Mouse (Mus musculus): ENCODE measurements around the gene Pex14.
A peak's percentile ranks its signal among the peaks of the same experiment; 100 is the strongest.
"Not testable (repeated sequence)": the region's sequence is repeated elsewhere in the genome, so short reads cannot be mapped to it uniquely, and the experiment has no call there.

The Pex14 gene

DNA sequence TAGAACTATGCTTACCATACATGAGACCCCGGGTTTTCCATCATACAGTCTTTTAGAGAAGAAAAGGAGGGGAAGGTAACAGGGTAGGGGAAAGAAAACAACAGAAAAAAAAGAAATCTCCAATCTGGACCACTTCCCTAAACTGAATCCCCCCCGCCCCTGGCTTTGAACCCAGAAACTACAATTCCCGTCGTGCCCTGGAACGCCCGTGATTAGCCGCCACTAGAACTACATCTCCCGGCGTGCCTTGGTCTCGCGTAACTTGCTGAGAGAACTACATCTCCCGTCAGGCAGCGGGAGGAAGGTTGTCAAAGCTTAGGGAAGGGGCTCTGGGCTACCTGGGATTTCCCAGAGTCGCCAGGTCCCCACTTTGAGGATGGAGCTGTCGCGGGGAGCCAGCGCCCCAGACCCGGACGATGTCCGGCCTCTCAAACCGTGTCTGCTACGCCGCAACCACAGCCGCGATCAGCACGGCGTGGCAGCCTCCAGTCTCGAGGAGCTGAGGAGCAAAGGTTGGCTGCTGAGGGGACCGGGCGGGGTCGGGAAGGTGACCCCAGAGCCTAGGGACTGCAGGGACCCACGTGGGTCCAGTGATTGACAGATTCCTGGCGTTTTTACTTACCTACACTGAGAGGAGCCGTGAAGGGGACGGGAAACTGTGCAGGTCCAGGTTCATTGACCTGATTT lies 4.3 kb upstream of the Pex14 start, which contains the start of gene Dffa:
Dffa (plus strand) TSS at position 272 of the 687 bp plus-strand sequence.
- peak; percentile 89 for DNase-seq (ENCODE audit: low read depth, low spot score)

DNA sequence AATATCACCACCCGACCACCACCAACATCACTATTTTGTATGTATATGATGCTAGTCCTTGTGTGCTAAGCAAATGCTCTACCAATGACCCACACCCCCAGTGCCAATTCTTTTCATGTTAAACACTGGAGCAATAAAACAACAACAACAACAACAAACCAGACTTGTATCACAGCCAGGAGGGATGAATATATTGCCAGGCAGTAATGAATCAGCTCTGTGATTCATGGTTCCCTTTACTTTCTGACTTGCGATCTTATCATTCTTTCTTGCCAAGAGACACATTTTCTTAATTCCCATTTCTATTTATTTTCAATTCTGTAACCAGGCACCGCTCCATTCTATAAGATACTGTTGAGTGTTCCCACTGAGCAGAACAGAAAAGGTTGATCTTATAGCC lies 1.8 kb upstream of the Pex14 start:
- peak; percentile 54 for DNase-seq (ENCODE audit: low read depth, low spot score)

DNA sequence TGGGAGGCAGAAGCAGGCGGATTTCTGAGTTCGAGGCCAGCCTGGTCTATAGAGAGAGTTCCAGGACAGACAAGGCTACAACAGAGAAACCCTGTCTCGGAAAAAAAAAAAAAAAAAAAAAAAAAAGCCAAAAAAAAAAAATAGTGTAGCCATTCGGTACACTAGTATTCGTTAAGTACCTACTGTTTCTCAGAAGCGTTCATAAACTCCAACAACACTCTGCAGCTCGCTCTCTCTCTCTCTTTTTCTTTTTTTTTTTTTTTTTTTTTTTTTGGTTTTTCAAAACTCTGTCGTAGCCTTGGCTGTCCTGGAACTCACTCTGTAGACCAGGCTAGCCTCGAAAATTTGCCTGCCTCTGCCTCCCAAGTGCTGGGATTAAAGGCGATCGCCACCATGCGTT lies 773 bp upstream of the Pex14 start:
- not testable (repeated sequence) for DNase-seq (ENCODE audit: low read depth, low spot score)

DNA sequence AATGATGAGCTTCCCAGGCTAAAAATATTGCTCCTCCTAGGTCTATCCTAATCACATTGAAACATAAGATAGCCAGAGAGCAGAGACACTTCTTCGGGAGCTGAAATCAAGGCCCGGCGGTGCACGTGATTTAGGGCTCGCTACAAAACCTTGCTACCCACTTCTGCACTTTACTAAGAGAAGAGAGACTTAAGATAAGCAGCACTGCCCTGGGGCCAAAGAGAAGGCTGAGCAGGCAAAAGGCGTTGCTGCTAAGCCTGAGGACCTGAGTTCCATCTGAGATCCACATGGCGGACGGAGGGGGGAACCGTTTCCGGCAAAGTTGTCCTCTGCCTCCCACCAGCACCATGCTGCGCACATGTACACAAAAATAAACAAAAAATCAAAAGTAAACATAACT lies 1.1 kb downstream of the Pex14 start:
- peak; percentile 43 for DNase-seq (ENCODE audit: low read depth, low spot score)

DNA sequence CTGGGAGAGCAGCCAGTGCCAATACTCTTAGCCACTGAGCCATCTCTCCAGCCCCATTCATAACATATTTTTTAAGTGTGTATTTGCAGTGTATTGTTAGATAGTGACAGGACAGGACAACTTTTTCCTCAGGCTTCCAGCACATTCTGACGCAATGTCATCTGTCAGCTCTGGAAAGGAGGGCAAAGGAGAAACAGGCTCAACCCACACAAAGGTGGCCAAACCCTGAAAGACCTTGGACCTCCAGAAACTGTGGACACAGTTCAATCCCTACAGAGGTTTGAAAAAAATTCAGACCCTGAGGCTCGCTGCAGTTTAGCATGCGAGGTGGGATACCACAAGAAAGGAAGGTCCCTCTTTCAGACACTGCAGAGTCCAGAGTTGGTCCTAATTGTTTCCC lies 1.7 kb downstream of the Pex14 start:
- peak; percentile 51 for DNase-seq (ENCODE audit: low read depth, low spot score)

DNA sequence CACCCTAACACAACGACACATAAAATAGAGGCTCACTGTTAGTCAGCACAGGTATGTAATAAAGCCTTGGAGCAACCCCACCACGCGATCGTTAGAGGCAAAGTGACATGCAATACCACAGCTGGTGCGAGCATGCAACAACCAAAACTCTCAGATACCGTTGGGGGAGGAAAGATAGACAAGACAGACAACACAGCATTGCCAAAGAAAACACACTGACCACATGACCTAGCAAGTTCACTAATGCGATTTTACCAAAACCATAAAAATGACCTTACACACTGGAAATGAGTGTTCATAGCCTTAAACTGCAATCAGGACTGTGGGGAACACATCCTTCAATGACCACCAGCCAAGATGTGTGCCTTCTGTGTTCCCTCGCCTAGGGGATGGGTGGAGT lies 8.3 kb downstream of the Pex14 start:
- DNase-seq (ENCODE audit: low read depth, low spot score) = no peak

DNA sequence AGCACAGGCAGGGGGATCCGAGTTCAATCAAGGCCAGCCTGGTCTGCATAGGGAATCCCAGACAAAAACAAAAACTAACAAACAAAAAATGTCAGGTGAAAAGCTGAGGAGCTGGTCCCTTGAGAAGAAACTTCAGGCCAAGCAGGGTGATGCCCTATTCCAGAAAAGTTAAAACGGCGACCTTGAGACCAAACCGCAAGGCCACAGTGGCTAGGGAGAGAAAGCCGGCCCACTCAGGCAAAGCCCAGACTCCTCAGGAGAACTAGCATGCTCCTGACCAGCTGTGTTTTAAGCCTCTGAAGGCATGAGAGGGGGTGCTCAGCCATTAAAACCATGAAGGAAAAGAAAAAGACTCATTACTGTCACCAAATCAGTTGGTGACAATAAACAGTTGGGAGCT lies 14.3 kb downstream of the Pex14 start:
- DNase-seq (ENCODE audit: low read depth, low spot score) = no peak

DNA sequence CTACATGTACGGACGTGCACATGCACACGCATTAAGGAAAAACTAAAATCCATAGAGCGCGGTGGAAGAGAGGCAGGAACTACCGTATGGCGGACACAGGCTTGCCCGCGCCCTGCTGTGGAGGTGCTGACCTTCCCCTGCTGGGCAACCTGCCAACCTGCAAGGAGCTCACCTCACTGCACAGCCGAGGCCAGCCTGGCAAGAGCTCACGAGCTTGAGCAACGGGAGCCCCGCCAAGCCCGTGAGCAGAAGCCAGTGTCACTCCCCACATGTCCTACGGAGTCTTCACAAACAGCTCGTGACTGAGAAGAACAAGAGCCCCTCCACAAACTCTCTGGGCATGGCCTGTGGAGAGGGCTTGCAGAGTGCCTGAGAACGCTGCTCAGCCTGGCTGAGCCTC lies 18.1 kb downstream of the Pex14 start:
- no peak for DNase-seq (ENCODE audit: low read depth, low spot score)

DNA sequence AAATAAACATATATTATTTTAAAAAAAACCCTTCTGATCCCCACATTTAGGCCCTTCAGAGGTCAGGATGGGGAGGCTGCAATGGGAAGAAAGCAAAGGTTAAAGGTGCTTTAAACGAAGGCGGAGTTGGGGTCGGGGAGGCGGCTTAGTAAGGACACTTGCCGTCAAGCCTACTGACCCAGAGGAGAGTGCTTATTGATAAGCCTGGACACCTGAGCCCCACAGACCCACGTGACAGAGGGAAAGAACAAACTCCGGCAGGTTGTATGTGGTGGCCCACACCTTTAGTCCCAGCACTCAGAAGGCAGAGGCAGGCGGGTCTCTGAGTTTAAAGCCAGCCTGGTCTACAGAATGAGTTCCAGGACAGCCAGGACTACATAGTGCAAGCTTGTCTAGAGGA lies 19.6 kb downstream of the Pex14 start:
- no peak for DNase-seq (ENCODE audit: low read depth, low spot score)

DNA sequence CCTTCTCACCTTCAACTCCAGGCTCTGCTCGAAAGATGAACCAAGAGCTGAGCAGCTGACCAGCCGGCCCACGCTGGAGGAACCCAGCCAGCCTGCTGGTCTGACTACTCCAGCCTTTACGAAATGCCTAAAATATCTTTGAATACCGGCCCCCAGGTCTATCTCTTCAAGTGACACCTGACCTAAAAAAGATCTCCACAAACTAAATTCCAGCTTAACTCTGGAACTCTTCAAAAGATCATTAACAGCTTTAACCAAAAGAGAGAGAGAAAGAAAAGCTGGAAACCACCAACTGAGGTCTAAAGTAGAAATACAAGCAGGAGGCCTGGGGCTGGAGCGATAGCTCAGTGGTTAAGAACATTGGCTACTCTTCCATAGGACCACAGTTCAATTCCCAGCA lies 20.0 kb downstream of the Pex14 start:
- DNase-seq (ENCODE audit: low read depth, low spot score) = no peak

DNA sequence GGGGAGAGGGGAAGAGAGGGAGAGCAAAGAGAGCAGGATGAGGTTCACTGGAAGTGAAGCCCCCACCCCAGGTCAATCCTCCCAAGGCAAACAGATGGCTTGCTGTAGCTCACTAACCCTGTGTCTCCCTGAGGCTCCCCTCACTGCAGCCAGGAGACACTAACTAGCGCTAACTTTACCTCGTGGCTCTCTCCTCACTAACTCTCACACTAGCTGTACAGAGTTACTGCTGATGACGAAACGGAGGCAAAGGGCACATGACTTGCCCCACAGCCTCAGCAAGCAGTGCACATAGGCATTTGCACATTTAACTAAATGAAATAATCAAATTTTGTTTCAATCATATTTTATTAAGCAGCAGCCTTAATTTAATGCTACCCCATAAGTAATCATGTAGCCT lies 21.4 kb downstream of the Pex14 start:
- DNase-seq (ENCODE audit: low read depth, low spot score) = peak; percentile 37

DNA sequence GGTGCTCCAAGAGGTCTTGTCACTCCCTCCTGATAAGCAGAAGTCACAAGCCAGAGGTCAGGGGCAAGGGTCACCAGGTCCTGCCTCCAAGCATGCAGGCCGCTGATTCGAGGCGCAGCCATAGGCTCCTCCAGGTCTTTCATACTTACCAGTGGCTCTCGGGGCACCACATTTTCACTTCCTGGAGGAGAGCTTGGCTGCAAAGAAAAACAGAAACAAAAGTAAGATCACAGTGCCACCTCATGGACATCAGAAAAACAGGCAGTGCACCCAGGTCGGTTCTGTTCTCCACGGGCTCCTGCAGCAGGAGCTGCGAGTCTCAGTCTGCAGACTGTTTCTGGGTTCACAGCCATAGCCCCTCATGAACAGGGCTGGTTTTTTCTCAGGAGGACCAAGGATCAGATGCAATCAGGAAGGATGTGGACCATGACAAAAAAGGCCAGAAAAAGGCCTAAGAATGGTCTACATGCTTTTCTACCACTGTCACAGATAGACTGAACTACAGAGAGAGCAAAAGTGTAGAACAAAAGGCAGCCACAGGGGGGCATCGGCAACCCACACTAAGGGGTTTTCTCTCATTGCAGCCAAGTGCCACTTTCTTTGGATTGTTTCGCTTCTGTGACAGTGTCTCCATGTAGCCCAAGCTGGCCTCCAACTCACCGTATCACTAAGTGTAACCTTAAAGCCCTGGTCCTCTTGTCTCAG lies 23.7 kb downstream of the Pex14 start:
- DNase-seq (ENCODE audit: low read depth, low spot score) = peak; percentile 77

DNA sequence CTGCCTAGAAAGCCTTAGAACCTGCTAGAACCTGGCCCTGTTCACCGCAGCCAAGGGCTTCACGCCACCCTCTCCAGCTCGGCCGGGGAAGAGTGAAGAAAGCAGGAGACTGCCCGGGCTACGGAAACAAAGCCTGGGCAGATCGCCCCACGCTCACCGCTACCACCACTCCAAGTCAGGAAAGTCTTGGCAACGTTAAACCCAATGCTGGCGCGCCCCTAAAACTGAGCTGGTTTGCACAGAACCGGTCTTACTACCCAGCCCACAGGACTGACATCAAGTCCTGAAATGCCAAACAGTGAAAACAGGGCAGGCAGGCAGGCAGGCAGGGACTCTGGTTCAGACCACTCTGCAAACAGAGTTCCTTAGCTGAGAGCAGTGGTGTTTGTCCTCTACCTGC lies 24.6 kb downstream of the Pex14 start:
- no peak for DNase-seq (ENCODE audit: low read depth, low spot score)

DNA sequence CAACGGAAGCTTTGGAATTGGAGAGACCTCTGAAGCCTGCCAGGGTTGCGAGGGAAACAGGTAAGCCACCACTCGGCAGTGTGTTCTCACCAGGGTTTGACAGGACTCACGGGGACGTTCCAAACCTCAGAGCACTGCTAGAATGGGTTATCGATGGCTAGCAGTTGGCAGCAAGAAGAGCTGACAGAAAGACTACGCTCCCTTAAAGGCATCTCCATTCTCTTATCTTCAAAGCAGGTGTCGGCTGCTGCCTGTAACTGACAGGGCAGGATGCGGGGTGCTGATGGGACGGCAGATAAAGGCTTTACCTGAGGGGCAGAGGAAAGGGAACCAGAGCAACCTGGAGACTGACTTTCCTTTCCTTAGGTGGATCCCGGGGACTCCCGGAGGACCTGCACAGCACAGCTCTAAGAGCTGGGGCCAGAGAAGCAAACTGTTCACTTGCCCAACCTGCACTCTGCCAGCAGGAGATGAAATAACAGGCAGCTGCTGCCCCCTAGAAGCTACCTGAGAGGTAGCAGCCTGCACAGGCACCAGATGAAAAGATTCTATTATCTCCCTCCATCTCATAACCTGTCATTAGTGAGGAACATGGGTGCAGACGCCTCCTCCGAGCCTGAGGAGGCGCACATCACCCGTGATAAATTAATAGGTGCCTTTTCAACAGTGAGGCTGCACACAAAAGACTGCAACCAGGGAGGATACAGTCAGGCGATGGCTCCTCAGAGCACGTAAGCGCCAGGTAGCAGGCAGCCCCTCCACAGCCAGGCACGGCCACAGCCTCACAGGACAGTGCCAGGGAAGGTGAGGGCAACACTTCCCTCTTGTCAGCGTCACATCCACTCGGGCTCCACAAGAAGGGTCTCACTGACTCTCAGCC lies 32.8 kb downstream of the Pex14 start:
- peak; percentile 15 for DNase-seq (ENCODE audit: low read depth, low spot score)

DNA sequence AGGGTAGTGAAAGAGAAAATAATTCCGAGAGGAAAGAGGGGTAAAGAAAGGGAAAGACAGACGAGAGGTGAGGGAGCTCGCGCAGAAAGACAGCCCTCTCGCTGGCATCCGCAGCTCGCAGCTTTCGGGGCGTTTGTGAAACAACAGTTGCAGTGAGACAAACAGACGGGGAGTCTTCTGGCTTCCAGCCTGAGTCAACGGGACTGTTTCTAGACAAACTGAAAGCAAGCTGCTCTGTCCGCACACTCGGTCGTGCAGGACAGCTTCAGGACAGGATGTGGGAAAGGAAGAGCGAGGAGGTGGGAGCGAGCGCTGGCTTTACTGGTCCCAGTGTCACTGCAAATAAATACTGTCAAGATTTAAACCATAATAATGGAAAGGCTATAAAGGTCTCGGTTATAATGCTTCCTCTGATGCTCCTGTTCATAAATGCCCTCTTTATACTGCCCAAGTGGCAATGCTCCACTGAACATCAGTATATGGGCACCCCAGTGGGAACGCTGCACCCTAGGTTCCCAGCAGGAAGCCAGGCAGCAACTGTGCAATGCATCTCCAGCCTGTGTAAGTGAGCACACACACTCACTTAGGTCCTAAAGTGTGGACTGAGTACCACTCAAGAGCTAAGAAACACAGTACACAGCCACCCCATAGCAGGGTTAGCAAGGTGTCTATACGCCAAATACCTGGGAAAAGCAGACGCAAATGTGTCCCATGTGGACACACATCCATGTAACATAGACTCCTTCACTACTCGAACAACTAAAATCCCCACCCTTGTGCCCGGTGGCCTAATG lies 35.4 kb downstream of the Pex14 start:
- DNase-seq (ENCODE audit: low read depth, low spot score) = no peak

DNA sequence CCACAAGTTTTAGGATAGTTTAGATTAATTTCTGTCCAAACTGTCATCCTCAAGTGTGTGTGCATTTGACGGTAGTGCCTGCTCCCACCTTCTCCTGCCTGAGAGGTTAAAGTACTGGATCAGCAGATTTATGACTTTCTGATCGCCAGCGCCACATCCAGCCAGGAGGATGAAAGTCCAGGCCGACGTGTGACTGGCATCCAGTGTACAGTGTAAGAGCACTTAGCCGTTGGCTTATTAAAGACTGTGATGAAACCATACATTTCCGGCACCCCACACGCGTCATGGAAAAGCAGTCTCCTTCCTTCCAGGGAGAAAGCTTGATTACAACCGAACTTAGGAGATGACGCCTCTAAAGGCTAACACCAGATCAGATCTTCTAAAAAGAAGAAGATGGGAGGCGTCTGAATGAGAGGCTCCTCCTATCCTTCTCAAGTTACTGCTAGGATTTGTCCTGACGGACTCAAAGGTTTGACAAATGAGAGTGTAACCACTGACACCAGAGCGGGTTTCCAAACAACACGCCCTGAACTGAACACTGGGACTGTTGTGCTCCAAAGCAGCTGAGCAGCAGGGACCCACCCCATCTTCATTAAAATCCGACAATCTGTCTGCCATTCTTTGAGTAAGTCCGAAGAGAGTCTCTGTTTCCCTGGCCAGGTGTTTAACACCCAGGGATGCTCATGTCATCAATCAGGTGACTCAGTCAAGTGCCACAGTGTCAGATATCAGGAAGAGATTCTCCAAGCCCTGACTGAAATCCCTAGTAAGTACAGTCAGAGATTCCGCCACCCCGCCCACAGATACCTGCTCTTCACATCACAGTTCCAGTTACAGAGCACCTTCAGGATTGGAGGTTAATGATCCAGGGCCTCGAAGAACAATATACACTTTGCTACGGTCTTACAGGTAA lies 37.0 kb downstream of the Pex14 start:
- no peak for DNase-seq (ENCODE audit: low read depth, low spot score)

DNA sequence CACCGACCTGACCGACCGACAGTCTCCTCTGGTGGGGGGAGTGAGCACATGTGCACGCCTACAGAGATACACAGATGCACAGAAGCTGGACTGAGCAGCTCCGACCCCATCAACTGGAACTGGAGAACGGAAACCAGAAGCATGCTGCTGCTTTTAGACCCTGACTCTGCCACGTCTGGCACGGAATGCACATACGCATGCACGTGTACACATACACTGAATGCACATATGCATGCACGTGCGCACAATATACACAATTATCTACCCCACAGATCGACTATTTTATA lies 38.3 kb downstream of the Pex14 start:
- DNase-seq (ENCODE audit: low read depth, low spot score) = no peak

DNA sequence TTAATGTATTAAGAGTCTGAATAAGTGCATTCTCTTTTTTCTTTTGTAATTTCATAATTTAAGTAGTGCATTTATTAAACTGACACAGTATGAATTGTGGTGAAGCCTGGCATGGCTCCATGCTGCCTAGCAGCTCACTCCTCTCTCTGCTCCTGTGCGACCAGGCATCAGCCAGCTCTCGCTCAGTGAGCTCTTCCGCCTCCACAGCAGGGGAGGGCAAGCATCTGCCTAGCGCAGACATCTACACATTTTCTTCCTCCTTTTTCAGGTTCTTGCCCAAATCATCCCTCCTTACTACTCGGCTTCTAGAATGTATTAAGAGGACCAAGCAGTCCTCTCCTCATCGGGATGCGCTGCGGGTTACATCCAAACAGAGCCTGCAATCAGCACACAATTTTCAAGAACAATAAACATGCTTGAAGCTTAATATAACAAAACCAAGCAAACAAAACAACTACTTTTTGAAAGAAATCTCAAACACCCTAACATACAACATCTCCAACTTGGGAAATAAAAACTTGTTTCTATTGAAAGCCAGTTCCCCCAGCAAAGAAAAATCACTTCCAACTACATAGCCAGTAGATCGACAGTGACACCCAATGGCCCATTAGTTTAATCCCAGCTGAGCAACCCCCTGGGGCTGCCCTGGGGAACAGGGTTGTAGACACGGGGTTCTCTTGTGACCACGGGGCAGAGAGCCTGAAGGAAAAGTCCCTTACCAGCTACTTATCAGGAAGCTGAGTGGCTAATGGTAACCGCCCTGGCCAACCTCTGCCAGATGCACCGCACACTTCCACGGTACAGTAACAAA lies 38.9 kb downstream of the Pex14 start:
- no peak for DNase-seq (ENCODE audit: low read depth, low spot score)

DNA sequence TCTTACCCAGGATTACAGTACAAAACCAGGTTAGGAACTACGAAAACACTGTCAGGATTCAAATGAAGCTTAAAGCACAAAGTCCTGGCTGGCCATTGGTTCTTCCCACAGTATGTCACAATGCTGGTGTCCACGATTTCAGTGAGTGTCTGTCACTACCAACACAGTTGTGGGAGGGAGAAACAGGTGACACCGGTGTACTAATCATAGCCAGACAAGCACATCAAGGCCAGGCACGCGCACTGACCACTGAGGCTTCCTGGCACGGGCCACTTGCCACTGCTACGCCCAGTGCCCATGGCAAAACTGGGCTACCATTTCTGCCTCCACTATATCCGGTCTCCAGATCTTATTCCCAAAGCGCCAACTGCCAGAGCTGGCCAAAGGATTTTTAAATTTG lies 40.0 kb downstream of the Pex14 start:
- no peak for DNase-seq (ENCODE audit: low read depth, low spot score)

DNA sequence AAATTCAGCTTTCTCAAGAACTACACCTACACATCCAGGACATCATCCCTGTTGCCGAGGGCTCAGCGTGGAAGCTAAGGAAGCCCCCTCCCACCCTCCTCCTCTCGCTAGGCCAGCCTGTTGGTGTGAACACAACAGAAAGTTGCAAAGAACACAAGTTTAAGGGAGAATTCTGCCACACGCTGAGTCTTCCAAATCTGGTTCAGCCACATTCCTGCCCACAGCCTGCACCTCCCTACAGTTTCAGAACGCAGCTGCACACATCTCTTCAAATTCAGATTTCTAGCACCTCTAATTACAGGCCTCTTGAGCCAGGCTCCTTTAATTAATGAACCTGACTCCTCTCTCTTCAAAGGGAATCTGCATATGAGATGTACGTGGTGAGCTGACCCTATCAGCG lies 41.4 kb downstream of the Pex14 start:
- DNase-seq (ENCODE audit: low read depth, low spot score) = no peak
